Mouse (Mus musculus) lung, adult 2 months (tissue): ENCODE data around the gene Zfp276.

Experiments used
- CTCF ChIP-seq: fragments of 200-500 bp; IDR thresholded peaks from 2 replicates; pipeline ENCODE4 v1.5.1; 2011; ENCODE audit warnings: mild to moderate bottlenecking, low read length, control low read depth; ENCODE audit not compliant: insufficient read depth
- POLR2A ChIP-seq: fragments of 200-500 bp; IDR thresholded peaks from 2 replicates; pipeline ENCODE4 v1.6.1; 2011; ENCODE audit warnings: low read depth, mild to moderate bottlenecking, control low read depth, low read length, borderline replicate concordance; ENCODE audit errors: extremely low read depth

DNA sequence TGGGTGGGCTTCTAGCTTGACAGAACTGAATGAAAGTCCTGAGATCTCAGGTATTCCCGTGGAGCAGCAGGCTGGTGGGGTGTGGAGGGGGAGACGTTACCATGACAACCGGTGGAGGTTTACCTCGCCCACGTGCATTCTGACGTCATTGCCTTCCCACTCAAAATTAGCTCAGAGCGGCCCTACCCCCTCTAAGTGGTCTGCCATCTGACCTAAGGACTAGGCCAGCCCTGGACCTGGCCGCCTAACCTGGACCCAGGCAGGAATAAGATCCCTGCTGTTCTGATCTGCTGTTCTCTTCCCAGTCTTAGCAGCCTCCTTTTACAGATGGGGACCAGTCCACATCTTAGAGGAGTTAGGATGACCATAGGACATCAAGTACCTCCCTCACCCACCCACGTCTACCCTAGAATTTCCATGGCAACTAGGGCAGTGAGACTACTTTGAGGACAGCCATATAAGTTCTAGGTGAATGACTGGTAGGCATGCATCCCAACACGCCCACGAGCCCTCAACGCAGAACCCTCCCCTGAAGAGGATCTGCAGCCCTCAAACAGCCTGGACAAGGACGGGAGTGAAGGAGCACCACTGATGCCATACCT is 19.0 kb upstream of the Zfp276 start:
- TF ChIP-seq CTCF = no peak
- no peak for TF ChIP-seq POLR2A
